Mouse (Mus musculus) spleen, adult 2 months (tissue): ENCODE data around the gene Grik5. TPM values are rescaled to one million over a fixed set of nuclear protein-coding genes. Genes with fewer than 3 reads are reported as not detected.
A peak's percentile ranks its signal among the peaks of the same experiment; 100 is the strongest.

Experiments
- DNase-seq, 2 experiments: peaks; one replicate each; pipeline versions ENCODE4 v3.0.0 to v3.0.0-alpha.2; 2012 to 2021; ENCODE audit warnings: low spot score in 2 of 2, low read depth in 1 of 2
- H3K27ac ChIP-seq: fragments of 200-500 bp; 2 replicates; pipeline ENCODE4 v1.5.1; 2012; ENCODE audit warnings: low read length, inconsistent platforms; ENCODE audit not compliant: insufficient read depth
- H3K27me3 ChIP-seq: fragments of 200-500 bp; 2 replicates; pipeline ENCODE4 v1.6.1; 2012; ENCODE audit warnings: mild to moderate bottlenecking, moderate library complexity, low read length, inconsistent platforms; ENCODE audit not compliant: control insufficient read depth, insufficient read depth
- H3K36me3 ChIP-seq: fragments of 200-500 bp; 2 replicates; pipeline ENCODE4 v1.6.1; 2012; ENCODE audit warnings: mild to moderate bottlenecking, low read length, inconsistent platforms; ENCODE audit not compliant: control insufficient read depth, insufficient read depth
- H3K4me1 ChIP-seq: fragments of 200-500 bp; 2 replicates; pipeline ENCODE4 v1.6.1; 2011; ENCODE audit warnings: inconsistent platforms; ENCODE audit not compliant: control insufficient read depth, insufficient read depth, insufficient read length
- H3K4me3 ChIP-seq: fragments of 200-500 bp; 2 replicates; pipeline ENCODE4 v1.5.1; 2011; ENCODE audit warnings: mild to moderate bottlenecking, inconsistent platforms; ENCODE audit not compliant: insufficient read depth, insufficient read length; ENCODE audit errors: extremely low read depth
- CTCF ChIP-seq: fragments of 200-500 bp; IDR thresholded peaks from 2 replicates; pipeline ENCODE4 v1.5.1; 2011; ENCODE audit warnings: mild to moderate bottlenecking, inconsistent platforms; ENCODE audit not compliant: insufficient read depth, insufficient read length, insufficient replicate concordance; ENCODE audit errors: extremely low read depth
- POLR2A ChIP-seq: fragments of 200-500 bp; IDR thresholded peaks from 2 replicates; pipeline ENCODE4 v1.6.1; 2011; ENCODE audit warnings: low read depth, low read length, inconsistent platforms
- WGBS: fragments of 180-500 bp; shearing (Covaris S2); methylation state at CpG from one replicate; pipeline ENCODE4 v1.1.7; 2018; 5-methylcytosine and 5-hydroxymethylcytosine counted together
- polyA plus RNA-seq: library from polyadenylated mRNA; depleted of rRNA; stranded (reverse); fragments of >200 nt; gene quantifications from 2 replicates; pipeline ENCODE4 v1.2.3, GENCODE M21; 2012

Gene Grik5
- polyA plus RNA-seq, 1 experiment, result 10.2 TPM

DNA sequence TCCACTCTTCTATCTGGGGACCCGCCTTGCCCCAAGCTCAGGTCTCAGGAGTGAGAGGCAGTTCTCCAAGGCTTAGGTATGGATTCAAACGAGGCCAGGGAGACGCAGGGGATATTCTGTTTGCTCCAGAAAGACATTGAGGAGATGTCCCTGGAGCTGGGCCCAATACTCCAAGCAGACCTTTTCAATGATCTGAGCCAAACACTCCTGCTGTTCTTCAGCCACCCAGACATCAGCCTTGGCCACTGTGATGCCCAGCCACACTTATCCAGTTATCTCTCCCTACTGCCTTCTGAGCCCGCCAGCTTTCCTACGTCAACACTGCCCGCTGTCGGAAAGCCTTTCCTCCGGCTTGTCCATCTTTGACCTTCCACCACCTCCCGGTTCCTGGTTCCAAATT is 38.2 kb upstream of the Grik5 start:
- H3K27me3 ChIP-seq, result no peaks in the 10 kb centered on the region
- TF ChIP-seq CTCF (no peak), POLR2A (no peak)
- no peak overlapping the region for H3K4me3 ChIP-seq
- H3K36me3 ChIP-seq, result peaks cover 19% of the 10 kb centered on the region
- no peak overlapping the region for H3K27ac ChIP-seq
- peaks cover 31% of the 10 kb centered on the region; the same call in 1 of the 2 replicates for H3K4me1 ChIP-seq
- WGBS, result 94% methylated on average over 9 of the region's 9 CpGs
- no peak for DNase-seq

DNA sequence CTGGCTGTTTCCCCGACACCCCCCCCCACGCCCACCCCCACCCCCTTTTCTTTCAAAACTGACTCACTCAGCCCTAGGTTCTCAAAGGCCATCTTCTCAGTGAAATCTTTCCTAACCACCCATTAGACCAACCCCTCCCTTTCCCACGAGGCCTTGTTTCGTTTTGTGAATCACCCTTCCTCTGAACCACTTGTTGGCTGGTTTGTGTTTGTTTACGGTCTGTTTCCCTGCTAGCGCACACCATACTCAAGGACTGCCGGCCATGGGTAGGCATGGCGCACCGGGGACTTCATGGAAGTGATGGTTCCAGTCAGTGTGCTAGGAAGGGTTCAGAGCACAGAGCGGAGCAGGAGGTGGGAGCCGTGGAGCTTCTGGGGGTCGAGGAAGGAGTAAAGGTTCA is 37.2 kb upstream of the Grik5 start:
- H3K27ac ChIP-seq, result 0 out of 2 replicates have a peak overlapping the region, but pooled peaks have one; percentile 10
- WGBS, result 69% methylated on average over 12 of the region's 12 CpGs
- no peak for DNase-seq
- no peaks in the 10 kb centered on the region for H3K27me3 ChIP-seq
- H3K4me3 ChIP-seq, result no peak overlapping the region
- peaks cover 31% of the 10 kb centered on the region; the same call in 1 of the 2 replicates for H3K4me1 ChIP-seq
- TF ChIP-seq CTCF, result no peak
- no peak for TF ChIP-seq POLR2A
- H3K36me3 ChIP-seq, result peaks cover 10% of the 10 kb centered on the region

DNA sequence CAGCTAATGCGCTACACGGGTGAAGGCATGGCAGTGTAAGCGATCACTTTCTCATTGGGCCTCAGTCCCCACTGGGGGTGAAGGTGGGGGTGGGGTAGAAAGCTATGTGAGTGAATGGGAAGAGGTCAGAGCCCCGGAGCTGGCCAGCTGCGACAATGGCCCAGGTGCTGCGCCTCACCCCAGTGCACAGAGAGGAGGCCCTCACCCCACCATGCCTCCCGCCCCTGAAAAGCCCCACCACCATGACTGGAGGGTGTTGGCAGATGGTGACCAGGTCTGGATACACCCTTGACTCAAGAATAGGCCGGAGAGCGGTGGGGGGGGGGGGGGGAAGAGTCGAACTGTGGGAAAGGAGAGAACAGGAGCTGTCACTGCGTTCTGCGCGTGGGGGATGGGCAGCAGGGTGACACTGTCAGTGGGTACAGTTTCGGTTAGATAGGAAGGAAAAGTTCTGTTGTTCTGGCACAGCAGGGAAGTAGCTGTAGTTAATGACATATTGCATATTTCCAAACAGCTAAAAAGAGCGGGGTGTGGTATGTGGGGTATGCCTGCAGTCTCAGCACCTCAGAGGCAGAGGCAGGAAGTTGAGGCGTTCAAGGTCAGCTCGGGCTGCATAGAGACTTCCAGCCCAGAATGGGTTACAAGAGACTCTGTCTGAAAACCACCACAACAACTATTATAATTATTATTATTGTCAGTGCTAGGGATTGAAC is 34.8 kb upstream of the Grik5 start:
- TF ChIP-seq CTCF (no peak), POLR2A (no peak)
- H3K27ac ChIP-seq, result peak overlapping the region; percentile 53
- DNase-seq, result peak in 1 of 2 experiments; percentile 45
- no peaks in the 10 kb centered on the region for H3K27me3 ChIP-seq
- peaks cover 6% of the 10 kb centered on the region for H3K36me3 ChIP-seq
- no peak overlapping the region for H3K4me3 ChIP-seq
- peaks cover 19% of the 10 kb centered on the region; the same call in 1 of the 2 replicates for H3K4me1 ChIP-seq
- 13% methylated on average over 16 of the region's 17 CpGs for WGBS

DNA sequence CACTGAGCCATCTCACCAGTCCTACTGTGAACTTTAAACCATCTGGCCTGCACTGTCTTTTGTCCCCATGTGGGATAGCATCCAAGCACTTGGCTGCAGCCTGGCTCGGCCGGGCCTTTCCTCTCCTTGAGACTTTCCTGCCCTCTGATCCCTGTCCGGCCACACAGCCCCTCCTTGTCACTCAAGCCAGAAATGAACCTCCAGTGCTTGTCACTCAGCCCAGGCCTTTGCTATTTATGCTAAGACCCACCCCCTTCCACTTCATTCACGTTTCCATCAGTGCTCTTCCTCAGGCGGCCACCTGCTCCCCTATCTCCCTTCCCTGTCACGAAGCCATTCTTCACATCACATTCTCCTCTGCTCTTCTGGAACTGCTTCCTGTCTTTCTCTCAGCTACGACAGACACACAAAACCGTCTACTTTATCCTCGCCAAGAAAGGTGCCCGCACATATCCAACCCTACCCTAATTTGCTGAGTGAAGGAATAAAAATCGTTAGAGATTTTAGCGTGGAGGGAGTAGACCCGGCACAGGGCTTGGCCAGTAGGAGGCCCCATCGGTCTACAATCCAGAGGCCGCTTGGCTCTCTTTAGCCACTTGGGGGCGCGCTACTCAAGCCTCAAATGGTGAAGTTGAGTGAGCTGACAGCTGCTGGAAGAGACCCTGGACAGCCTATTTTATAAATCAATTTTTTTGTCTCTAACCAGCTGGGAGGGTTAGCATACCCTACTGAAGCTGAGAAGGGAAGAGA is 33.4 kb upstream of the Grik5 start:
- TF ChIP-seq CTCF, result peak; percentile 100
- TF ChIP-seq POLR2A, result no peak
- WGBS, result 24% methylated on average over 17 of the region's 17 CpGs
- Histone ChIP-seq H3K36me3 (peaks cover 6% of the 10 kb centered on the region), H3K27me3 (no peaks in the 10 kb centered on the region), H3K4me1 (peaks cover 18% of the 10 kb centered on the region; the same call in 1 of the 2 replicates), H3K27ac (no peak overlapping the region), H3K4me3 (no peak overlapping the region)
- peak; percentile 72 to 84 for DNase-seq

DNA sequence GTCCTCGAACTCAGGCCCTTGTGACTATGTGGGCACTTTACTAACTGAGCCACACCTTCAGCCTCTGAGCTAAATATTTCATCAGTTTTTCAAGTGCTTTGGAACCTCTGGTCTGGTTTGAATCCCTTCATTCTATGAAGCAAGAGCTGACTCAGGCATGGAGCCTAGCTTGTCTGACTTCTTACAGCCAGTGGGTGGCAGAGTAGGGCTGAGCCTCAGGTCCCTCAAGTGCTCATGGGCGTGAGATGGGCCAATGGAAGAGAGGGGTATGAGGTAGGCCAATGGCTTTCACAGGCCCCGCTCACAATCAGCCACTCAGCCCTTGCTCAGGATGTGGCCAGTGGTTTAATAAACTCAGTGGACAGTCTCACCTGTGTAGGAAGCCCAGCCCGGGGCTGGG is 27.4 kb upstream of the Grik5 start:
- DNase-seq, result no peak
- TF ChIP-seq POLR2A (no peak), CTCF (no peak)
- Histone ChIP-seq H3K36me3 (peaks cover 37% of the 10 kb centered on the region), H3K4me1 (no peaks in the 10 kb centered on the region), H3K4me3 (no peak overlapping the region), H3K27ac (no peak overlapping the region), H3K27me3 (no peaks in the 10 kb centered on the region)
- 82% methylated on average over 4 of the region's 4 CpGs for WGBS

DNA sequence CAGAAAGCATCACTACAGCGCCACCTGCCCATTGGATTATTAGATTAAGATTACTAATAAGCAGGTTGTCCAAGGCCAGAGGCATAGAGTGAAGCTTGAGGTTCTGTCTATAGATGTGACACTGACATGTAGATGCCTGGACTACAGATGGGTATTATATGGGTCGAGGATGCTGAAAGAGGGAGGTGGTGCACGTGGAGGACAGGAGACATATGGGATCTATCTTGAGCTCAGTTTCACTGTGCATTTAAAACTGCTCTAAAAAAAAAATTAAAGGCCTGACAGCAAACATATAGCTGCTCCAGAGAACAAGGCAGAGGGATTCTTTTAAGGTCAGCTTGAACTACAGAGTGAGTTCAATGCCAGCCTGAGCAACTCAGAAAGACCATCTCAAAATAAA is 26.0 kb upstream of the Grik5 start:
- peaks cover 43% of the 10 kb centered on the region for H3K36me3 ChIP-seq
- no peak for TF ChIP-seq POLR2A
- TF ChIP-seq CTCF, result no peak
- WGBS, result 93% methylated on average over 3 of the region's 3 CpGs

More for the DNA sequence above, 26.0 kb upstream of the Grik5 start:
- no peak overlapping the region for H3K4me3 ChIP-seq
- H3K27ac ChIP-seq, result no peak overlapping the region
- no peaks in the 10 kb centered on the region for H3K4me1 ChIP-seq
- no peak for DNase-seq
- no peaks in the 10 kb centered on the region for H3K27me3 ChIP-seq
